Mouse (Mus musculus) left cerebral cortex, adult 18-20 months (tissue): ENCODE measurements around the gene Mpdz. TPM values are rescaled to one million over a fixed set of nuclear protein-coding genes. Genes with fewer than 3 reads are reported as not detected.

Source experiments
- DNase-seq, 2 experiments: peaks; one replicate each; pipeline ENCODE4 v3.0.0; 2021 to 2022; ENCODE audit warnings: low spot score in 2 of 2, mixed read lengths in 1 of 2
- long read RNA-seq, 2 experiments: library from polyadenylated mRNA; stranded (forward); transcript quantifications; one replicate each; pipeline ENCODE4 v2.0.0; 2021
- total RNA-seq, 2 experiments: library from RNA; stranded (reverse); gene quantifications; 2 replicates each; pipeline ENCODE4 v1.2.3; 2021

The Mpdz gene
- total RNA-seq: 10 to 100 TPM; 57.9 to 62.5 TPM
- long read RNA-seq, experiment 1, full-length matches to known transcripts: 7 of 34 reads
- long read RNA-seq, experiment 1, partial matches to known transcripts: 13 of 34 reads
- long read RNA-seq, experiment 1, other reads (novel, unspliced or antisense): 14 of 34 reads
- long read RNA-seq, experiment 2, full-length matches to known transcripts: 4 of 17 reads
- long read RNA-seq, experiment 2, partial matches to known transcripts: 8 of 17 reads
- long read RNA-seq, experiment 2, other reads (novel, unspliced or antisense): 5 of 17 reads

GRCm38 (mm10) chr4:81442078-81442981 lies at the start of gene Mpdz:
Mpdz (minus strand) TSS chr4:81442815.
- DNase-seq: peak; percentile 63 to 76

- no peak for DNase-seq
Measured at GRCm38 (mm10) chr4:81490556-81490955, 47.9 kb upstream of the Mpdz start.

GRCm38 (mm10) chr4:81484603-81485002 lies 42.0 kb upstream of the Mpdz start:
- no peak for DNase-seq

- DNase-seq: no peak
Measured at GRCm38 (mm10) chr4:81483887-81484602, 41.4 kb upstream of the Mpdz start.

- DNase-seq: no peak
Measured at GRCm38 (mm10) chr4:81483159-81483558, 40.5 kb upstream of the Mpdz start.

GRCm38 (mm10) chr4:81466821-81467220 lies 24.2 kb upstream of the Mpdz start:
- DNase-seq: no peak

GRCm38 (mm10) chr4:81465172-81465571 lies 22.6 kb upstream of the Mpdz start:
- no peak for DNase-seq

GRCm38 (mm10) chr4:81462253-81462652 lies 19.6 kb upstream of the Mpdz start:
- no peak for DNase-seq

- no peak for DNase-seq
Measured at GRCm38 (mm10) chr4:81458921-81459320, 16.3 kb upstream of the Mpdz start.

- no peak for DNase-seq
Measured at GRCm38 (mm10) chr4:81453806-81454205, 11.2 kb upstream of the Mpdz start.

GRCm38 (mm10) chr4:81452183-81452582 lies 9.6 kb upstream of the Mpdz start:
- no peak for DNase-seq

- no peak for DNase-seq
Measured at GRCm38 (mm10) chr4:81449413-81449812, 6.8 kb upstream of the Mpdz start.

GRCm38 (mm10) chr4:81443566-81443965 lies 951 bp upstream of the Mpdz start:
- no peak for DNase-seq

- no peak for DNase-seq
Measured at GRCm38 (mm10) chr4:81433961-81434360, 8.7 kb downstream of the Mpdz start.

GRCm38 (mm10) chr4:81430826-81431225 lies 11.8 kb downstream of the Mpdz start:
- DNase-seq: no peak

- DNase-seq: no peak
Measured at GRCm38 (mm10) chr4:81430105-81430504, 12.5 kb downstream of the Mpdz start.

GRCm38 (mm10) chr4:81429670-81430069 lies 12.9 kb downstream of the Mpdz start:
- DNase-seq: no peak

GRCm38 (mm10) chr4:81423556-81423955 lies 19.1 kb downstream of the Mpdz start:
- DNase-seq: no peak

GRCm38 (mm10) chr4:81421621-81422020 lies 21.0 kb downstream of the Mpdz start:
- DNase-seq: no peak

GRCm38 (mm10) chr4:81415324-81416026 lies 27.1 kb downstream of the Mpdz start:
- DNase-seq: no peak

GRCm38 (mm10) chr4:81414684-81415323 lies 27.8 kb downstream of the Mpdz start:
- no peak for DNase-seq
